Mouse (Mus musculus): ENCODE results near the gene Lrrc3.

DNA sequence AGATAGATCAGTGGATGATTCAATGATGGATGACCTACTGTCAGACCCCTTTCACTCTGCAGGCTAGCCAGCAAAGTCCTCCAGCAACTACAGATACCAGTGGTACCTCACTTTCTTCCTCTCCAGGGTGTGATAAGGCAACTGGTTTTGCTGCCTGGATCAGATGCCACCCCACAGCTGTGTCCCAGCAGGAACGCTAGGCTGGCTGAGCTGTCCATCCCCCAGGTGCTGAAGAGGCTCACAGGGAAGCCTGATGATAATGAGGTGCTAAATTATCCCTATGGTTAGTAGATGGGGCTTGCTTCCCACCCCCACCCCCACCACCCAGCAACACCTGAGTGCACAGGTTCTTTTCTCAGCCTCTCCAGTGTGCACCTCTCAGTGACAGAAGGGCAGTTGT, 34.8 kb downstream of the Lrrc3 start:
- no peak for TF ChIP-seq POLR2A (IDR thresholded peaks at IDR 0.05; ENCODE audit: borderline replicate concordance, insufficient read depth, low read length)
- no peak for TF ChIP-seq CTCF (IDR thresholded peaks at IDR 0.05; ENCODE audit: borderline replicate concordance, insufficient read depth, low read depth, low read length)
